Mouse (Mus musculus): ENCODE measurements at regions not wholly inside any gene's neighbourhood (a gene's known extent, or its start where the extent isn't known, plus 50 kb on each side); places are given as distances from the start of the nearest gene placed in this dataset.

- DNase-seq = no peak
Observed at GRCm38 (mm10) chr17:51391871-51392270, 212.7 kb upstream of the Tbc1d5 start.

GRCm38 (mm10) chr17:51382552-51382951 is 203.4 kb upstream of the Tbc1d5 start:
- no peak for DNase-seq

- DNase-seq = no peak
Observed at GRCm38 (mm10) chr17:51371937-51372479, 192.9 kb upstream of the Tbc1d5 start.

DNA sequence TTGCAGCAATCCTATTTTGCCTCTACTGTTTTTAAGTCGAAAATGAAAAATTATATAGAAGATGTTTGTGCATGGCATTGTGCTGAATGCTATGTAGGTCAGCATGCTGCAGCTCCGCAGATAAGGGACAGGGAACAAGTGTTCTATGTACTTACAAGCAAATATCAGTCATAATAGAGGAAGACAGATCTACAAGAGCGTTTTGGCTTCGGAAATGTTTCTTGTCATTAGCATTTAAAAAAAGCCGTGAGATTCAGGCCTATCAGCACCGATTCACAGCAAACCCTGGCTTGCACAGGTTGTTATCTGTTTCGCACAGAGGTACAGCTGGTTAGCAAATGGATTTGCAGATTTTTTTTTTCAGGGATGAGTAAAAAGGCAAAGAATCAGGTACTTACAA is 191.8 kb upstream of the Tbc1d5 start:
- DNase-seq = no peak

- DNase-seq = no peak
Observed at GRCm38 (mm10) chr17:51370085-51370484, 190.9 kb upstream of the Tbc1d5 start.

DNA sequence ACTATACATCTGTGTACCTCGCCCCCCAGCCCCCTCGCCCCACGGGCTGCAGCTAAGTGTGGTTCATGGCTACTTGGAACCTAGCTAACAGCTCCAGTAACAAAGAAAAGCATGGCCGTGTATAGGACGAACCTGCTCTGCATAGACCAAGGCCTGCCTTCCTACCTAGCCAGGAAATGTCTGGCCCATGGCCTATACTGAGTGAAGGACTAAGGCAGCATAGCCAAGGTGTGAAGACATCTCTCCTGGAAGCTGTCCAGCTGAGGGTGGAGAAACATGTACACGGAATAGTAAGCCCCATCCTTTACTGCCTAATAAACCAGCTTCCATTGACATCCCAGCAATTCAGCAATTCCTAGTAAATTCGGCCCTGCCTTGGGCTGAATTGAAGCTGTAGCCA is 183.6 kb upstream of the Tbc1d5 start:
- DNase-seq = no peak

GRCm38 (mm10) chr17:51362271-51362670 is 183.1 kb upstream of the Tbc1d5 start:
- peak in 1 of 2 experiments; percentile 5 for DNase-seq

DNA sequence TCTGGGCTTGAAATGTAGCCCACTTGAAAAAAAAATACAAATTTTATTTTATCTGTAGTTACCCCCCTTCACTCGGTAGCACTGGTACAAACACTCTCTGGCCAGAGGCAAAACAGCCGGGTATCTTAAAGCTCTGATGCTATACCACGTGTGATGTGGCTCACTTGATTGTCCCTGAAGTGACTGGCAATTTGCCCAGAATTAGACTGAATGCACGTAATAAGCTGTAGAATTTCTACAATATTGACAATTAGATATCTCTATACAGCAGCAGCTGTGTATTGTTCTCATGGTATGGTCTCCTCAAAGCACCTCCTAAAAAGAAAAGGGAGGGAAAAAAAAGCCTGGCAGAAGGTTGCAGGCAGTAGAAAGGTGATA is 179.2 kb upstream of the Tbc1d5 start:
- no peak for DNase-seq

GRCm38 (mm10) chr17:51357690-51358361 is 178.7 kb upstream of the Tbc1d5 start:
- DNase-seq = no peak

- DNase-seq = no peak
Observed at GRCm38 (mm10) chr17:51356447-51356846, 177.3 kb upstream of the Tbc1d5 start.

DNA sequence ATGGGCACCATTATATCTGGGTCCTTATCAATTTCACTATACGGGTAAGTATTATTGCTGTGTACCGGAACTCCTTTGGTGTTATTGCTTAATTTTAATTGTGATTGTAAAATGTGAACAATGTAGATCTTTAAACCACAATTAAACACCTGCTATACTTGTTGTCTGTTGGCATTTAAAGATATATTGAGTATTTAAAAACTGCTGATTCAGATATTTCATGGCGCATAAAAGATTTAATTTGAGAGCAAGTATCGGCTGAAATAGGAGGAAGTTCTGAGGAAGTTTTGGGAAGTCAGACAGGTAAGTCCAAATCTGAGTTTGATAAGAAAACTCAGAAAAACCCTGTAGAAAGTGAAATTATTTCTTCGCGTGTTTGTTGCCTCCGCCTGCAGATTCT is 142.7 kb upstream of the Tbc1d5 start:
- DNase-seq = no peak

GRCm38 (mm10) chr17:51321025-51321424 is 141.9 kb upstream of the Tbc1d5 start:
- DNase-seq = peak; percentile 5 to 14

DNA sequence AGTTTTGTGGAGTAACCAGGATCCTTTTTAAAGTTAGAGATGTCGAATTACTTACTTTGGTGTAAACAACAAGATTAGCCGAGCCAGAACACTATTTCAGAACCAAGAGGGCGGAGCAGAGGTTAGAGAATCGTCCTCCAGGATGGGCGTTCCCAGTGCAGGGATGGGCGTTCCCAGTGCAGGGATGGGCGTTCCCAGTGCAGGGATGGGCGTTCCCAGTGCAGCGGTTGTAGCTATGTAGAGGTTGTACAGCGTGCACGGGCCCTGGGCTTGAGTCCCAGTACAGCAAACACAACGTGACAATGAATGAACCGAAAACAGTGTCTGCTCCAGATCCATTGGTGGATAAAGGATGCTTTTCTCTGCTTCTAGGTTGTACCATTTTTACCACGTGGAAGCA is 125.8 kb upstream of the Tbc1d5 start:
- no peak for DNase-seq

DNA sequence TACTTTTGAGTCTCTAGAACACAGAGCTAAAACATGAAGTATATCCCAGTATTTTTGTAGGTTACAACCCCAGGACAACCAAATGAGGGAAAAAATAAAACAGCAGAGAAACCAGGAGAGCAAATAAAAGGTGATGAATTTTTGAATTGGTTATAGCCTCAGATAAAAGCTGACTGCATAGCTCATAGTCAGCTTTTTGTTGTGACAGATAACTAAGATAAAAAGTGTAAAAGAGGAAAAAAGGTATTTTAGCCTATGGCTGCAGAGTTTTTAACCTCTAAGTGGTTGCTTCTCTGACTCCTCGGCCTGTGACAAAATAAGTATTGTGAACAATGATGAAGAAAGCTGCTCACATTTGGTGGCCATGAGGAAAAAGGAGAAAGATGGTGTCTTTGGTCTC is 111.6 kb upstream of the Tbc1d5 start:
- no peak for DNase-seq

DNA sequence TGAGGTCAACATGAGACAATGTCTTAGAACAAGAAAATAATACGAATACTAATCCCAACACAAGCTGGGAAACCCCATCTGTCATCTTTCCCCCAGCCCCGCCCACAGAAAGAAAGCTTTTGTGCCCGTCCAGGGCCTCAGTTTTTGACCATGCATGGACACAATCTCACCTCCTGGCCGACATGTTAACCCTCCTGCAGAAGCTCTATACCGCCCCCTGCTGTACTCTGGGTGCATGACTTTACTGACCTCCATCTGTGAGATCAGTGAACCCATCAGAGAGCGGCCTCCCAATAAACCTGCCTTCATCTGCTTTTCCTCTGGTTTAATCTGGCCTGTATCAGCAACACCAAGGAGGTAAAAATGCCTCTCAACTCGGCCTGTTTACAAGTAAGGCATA is 109.6 kb upstream of the Tbc1d5 start:
- peak; percentile 7 to 27 for DNase-seq

DNA sequence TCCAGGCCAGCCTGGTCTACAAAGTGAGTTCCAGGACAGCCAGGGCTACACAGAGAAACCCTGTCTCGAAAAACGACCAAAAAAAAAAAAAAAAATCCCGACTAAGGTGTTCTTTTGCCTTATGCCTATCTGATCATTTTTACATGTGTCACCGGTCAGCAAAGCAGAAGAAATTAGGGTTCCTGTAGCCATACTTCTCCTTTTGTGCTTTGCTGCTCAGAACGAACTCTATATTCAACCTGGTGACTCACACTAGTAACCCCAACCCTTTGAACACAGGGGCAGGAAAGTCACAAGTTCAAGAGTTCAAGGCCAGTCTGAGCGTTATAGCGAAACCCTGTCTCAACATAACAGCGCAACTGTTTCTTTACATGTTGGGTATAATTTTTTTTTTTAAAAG is 108.7 kb upstream of the Tbc1d5 start:
- DNase-seq = no peak

DNA sequence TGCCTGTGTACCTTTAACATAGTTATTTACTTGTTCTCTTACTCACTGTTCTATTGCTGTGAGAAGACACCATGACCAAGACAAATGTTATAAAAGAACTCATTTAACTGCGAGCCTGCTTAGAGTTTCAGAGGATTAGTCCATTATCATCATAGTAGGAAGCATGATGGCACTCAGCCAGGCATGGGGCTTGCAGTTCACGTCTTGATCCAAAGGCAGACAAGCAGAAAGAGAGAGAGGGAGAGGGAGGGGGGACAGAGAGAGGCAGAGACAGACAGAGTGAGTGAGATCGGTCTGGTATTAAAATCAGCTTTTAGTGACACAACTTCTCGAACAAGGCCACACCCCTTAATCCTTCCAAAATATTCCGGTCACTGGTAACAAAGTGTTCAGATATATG is 106.2 kb upstream of the Tbc1d5 start:
- DNase-seq = no peak

- DNase-seq = no peak
Observed at GRCm38 (mm10) chr17:51278771-51279170, 99.6 kb upstream of the Tbc1d5 start.

GRCm38 (mm10) chr17:51278094-51278493 is 98.9 kb upstream of the Tbc1d5 start:
- DNase-seq = no peak

DNA sequence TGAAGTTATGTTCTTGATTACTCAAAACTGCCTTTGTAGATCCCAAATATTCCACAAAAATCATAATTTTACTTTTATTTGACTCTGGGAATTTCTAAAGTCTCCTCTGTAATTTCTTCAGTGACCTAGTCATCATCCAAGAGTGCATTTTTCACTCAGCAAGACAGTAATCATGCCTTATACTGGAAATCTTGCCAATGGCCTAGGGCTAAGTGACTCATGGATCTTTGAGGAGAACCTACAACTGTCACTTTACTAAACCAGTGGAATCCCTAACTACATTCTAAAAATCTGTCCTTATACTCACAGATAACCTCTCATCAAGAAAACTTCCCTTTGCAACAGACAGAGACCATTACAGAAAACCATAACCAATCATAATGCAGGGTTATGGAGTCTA is 98.0 kb upstream of the Tbc1d5 start:
- DNase-seq = no peak

- no peak for DNase-seq
Observed at GRCm38 (mm10) chr17:51272025-51272424, 92.9 kb upstream of the Tbc1d5 start.

DNA sequence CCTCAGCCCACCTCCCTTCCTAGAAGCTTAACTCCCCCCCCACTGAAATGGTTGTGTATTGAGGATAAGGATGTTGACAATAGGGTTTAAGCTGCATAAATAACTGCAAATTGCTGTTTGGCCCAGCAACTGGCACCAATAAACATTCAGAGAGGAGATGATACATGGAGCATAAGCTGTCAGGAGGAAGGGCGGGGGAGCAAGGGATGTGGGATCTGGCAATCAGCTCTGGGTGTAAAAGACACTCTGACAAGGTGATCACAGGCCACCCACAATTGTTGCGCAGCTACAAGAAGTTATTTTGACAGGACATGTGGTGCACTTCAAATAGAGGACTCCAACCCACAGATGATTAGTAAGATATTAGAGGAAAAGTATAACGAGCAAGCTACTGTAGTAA is 83.8 kb upstream of the Tbc1d5 start:
- DNase-seq = no peak

DNA sequence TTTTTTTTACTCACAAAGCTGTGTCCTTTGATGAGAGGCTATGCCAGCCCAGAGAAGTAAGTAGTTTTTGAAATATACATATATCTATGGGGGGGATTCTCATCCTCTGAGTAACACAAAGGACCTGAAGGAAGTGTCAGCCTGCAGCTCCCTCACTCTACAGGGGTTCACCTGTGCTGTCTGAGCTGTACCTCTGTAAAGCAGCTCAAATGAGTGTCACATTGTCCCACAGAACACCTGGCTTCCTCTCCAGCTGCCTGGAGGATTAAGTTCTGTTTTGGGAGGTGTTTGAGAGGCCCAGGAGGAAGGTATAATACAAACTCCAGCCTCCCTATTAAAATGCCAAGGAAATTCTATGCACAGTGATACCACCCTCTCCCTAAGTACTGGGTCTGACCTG is 83.3 kb upstream of the Tbc1d5 start:
- no peak for DNase-seq

DNA sequence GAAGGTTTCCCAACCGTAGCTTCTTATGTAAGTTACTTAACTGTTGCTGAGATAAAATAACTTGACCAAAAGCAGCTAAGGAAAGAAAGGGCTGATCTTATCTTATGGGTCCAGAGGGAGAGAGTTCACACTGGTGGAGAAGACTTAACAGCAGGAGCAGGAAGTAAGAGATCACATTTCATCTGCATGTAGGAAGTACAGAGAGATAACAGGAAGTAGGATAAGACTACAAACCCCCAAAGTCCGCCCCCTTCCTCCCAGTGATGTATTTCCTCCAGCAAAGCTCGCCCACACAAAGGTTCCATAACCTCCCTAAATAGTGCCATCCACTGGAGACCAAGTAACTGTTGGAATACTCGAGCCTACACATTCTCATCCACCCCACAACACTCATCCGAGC is 79.2 kb upstream of the Tbc1d5 start:
- DNase-seq = no peak

- DNase-seq = no peak
Observed at GRCm38 (mm10) chr17:51248543-51248942, 69.4 kb upstream of the Tbc1d5 start.
